ENCODE assay signal across 8 mouse cellular contexts in the genomic region with DNA sequence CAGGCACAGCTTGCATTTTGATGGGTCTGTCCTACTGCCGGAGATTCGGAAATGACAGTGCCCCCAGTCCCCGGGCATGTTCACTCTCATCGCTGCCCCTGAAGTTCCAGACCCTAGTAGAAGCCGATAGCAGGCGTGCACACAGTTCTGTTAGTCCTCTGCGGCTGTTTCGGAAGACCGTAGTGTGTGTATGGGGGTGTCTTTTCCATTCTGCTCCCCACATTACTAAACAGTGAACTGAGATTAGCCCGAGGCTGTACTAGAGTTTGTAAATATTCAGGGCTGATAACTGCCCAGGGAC. TPM values are rescaled to one million over a fixed set of nuclear protein-coding genes. Genes with fewer than 3 reads are reported as not detected.
DNase-seq lines count a peak whose midpoint lies in the region; ATAC-seq and TF ChIP-seq lines count a peak whose summit lies in the region.

No protein-coding gene starts in this region.

- TF ChIP-seq CTCF in heart, postnatal 0 days (IDR thresholded peaks at IDR 0.05; ENCODE audit: low read depth) = no peak

- no peak for TF ChIP-seq EP300 in heart, postnatal 0 days (IDR thresholded peaks at IDR 0.05; ENCODE audit: low read depth)

- peaks cover 34% of the 10 kb centered on the region for H3K36me3 ChIP-seq in heart, postnatal 0 days (replicated peaks; ENCODE audit: control insufficient read depth, insufficient read depth, low read length)
- peaks cover 22% of the 10 kb centered on the region for H3K36me3 ChIP-seq in hindbrain, embryonic 12.5 days
- peaks cover 34% of the 10 kb centered on the region for H3K36me3 ChIP-seq in midbrain, embryonic 12.5 days

- peak overlapping the region; percentile 89 for H3K9ac ChIP-seq in heart, postnatal 0 days (replicated peaks; ENCODE audit: low read depth, low read length)
- peak overlapping the region; percentile 79 for H3K9ac ChIP-seq in hindbrain, embryonic 12.5 days
- H3K9ac ChIP-seq in midbrain, embryonic 12.5 days (replicated peaks) = peak overlapping the region; percentile 87

- DNase-seq in heart, postnatal 0 days (ENCODE audit: low spot score) = no peak
- no peak for DNase-seq in heart, adult 18-20 months
- no peak for DNase-seq in embryo, embryonic 10.5 days (ENCODE audit: low spot score)
- no peak for DNase-seq in retina, embryonic 14.5 days (ENCODE audit: low spot score)
- no peak for DNase-seq in gastrocnemius, postnatal 10 days

- 1% methylated on average over 10 of the region's 10 CpGs for WGBS in heart, postnatal 0 days
- 6% methylated on average over 10 of the region's 10 CpGs for WGBS in hindbrain, embryonic 12.5 days
- 4% methylated on average over 10 of the region's 10 CpGs for WGBS in midbrain, embryonic 12.5 days

- no peaks in the 10 kb centered on the region for H3K4me1 ChIP-seq in heart, postnatal 0 days (ENCODE audit: control insufficient read depth, insufficient read depth)
- H3K4me1 ChIP-seq in hindbrain, embryonic 12.5 days = peaks cover 11% of the 10 kb centered on the region
- peaks cover 15% of the 10 kb centered on the region for H3K4me1 ChIP-seq in midbrain, embryonic 12.5 days

- H3K4me3 ChIP-seq in heart, postnatal 0 days (ENCODE audit: low read depth, low read length) = peak overlapping the region; percentile 99
- peak overlapping the region; percentile 99 for H3K4me3 ChIP-seq in hindbrain, embryonic 12.5 days
- peak overlapping the region; percentile 90 for H3K4me3 ChIP-seq in midbrain, embryonic 12.5 days

- peak overlapping the region; percentile 95 for H3K4me2 ChIP-seq in heart, postnatal 0 days (ENCODE audit: low read depth, low read length)
- peak overlapping the region; percentile 97 for H3K4me2 ChIP-seq in hindbrain, embryonic 12.5 days (replicated peaks)
- H3K4me2 ChIP-seq in midbrain, embryonic 12.5 days (replicated peaks) = peak overlapping the region; percentile 99

- H3K27ac ChIP-seq in heart, postnatal 0 days (ENCODE audit: low read depth) = peak overlapping the region; percentile 90
- peak overlapping the region; percentile 79 for H3K27ac ChIP-seq in hindbrain, embryonic 12.5 days
- H3K27ac ChIP-seq in midbrain, embryonic 12.5 days (replicated peaks) = peak overlapping the region; percentile 71

- no peaks in the 10 kb centered on the region for H3K27me3 ChIP-seq in heart, postnatal 0 days (ENCODE audit: control insufficient read depth, insufficient read depth, low read length)
- no peaks in the 10 kb centered on the region for H3K27me3 ChIP-seq in hindbrain, embryonic 12.5 days
- no peaks in the 10 kb centered on the region for H3K27me3 ChIP-seq in midbrain, embryonic 12.5 days

- no peaks in the 10 kb centered on the region for H3K9me3 ChIP-seq in heart, postnatal 0 days (replicated peaks; ENCODE audit: control insufficient read depth, low read length)
- no peaks in the 10 kb centered on the region for H3K9me3 ChIP-seq in hindbrain, embryonic 12.5 days (replicated peaks)
- no peaks in the 10 kb centered on the region for H3K9me3 ChIP-seq in midbrain, embryonic 12.5 days

- ATAC-seq in heart, postnatal 0 days (ENCODE audit: insufficient read depth, low read depth) = 0 out of 2 replicates have a peak, but pooled peaks have one; percentile 6
- peak; percentile 14 for ATAC-seq in activated CD4-positive, CD25-positive, alpha-beta regulatory T cell, adult 4 months
- ATAC-seq in hindbrain, embryonic 12.5 days (ENCODE audit: low FRiP score) = peak; percentile 49; the same call in 1 of the 2 replicates
- ATAC-seq in midbrain, embryonic 12.5 days (ENCODE audit: low FRiP score, low read depth) = peak; percentile 36; the same call in 1 of the 2 replicates

RNA-seq across cellular contexts. Expression of a gene that starts 0.6 kb away (rescaled TPM):
- total RNA-seq in heart, postnatal 0 days (2014; rRNA removed; ENCODE audit: low replicate concordance) = 14.8 and 20.3 TPM in 2 replicates
- polyA plus RNA-seq in heart, postnatal 0 days (2015; fragmentation: Nextera tagmentation; extraction: Ambion mirVana) = 9.8 and 10.2 TPM in 2 replicates
- total RNA-seq in heart, adult 18-20 months (2021) = 10 to 100 TPM; 10.9 to 11.0 TPM
- polyA plus RNA-seq in activated CD4-positive, CD25-positive, alpha-beta regulatory T cell, adult 4 months (2017; shearing (Covaris generic)) = 10 to 100 TPM in 1 of 2 experiments, 1 to 10 TPM in 1; 6.4 to 10.2 TPM
- 39.2 and 42.1 TPM in 2 replicates for polyA plus RNA-seq in hindbrain, embryonic 12.5 days (2016; fragmentation: Nextera tagmentation; extraction: Ambion mirVana)
- 51.8 and 52.7 TPM in 2 replicates for polyA plus RNA-seq in midbrain, embryonic 12.5 days (2016; fragmentation: Nextera tagmentation; extraction: Ambion mirVana)
- 10 to 100 TPM; 11.6 to 14.2 TPM for total RNA-seq in gastrocnemius, postnatal 10 days (2021)

RNA-seq across cellular contexts. Expression of a gene that starts 33.3 kb away (rescaled TPM):
- 34.5 and 48.2 TPM in 2 replicates for total RNA-seq in heart, postnatal 0 days (2014; rRNA removed; ENCODE audit: low replicate concordance)
- polyA plus RNA-seq in heart, postnatal 0 days (2015; fragmentation: Nextera tagmentation; extraction: Ambion mirVana) = 17.1 and 17.2 TPM in 2 replicates
- 10 to 100 TPM; 43.3 to 52.1 TPM for total RNA-seq in heart, adult 18-20 months (2021)
- 1 to 10 TPM in 1 of 2 experiments, under 1 TPM in 1; 0.69 to 2.0 TPM for polyA plus RNA-seq in activated CD4-positive, CD25-positive, alpha-beta regulatory T cell, adult 4 months (2017; shearing (Covaris generic))
- 19.8 and 20.7 TPM in 2 replicates for polyA plus RNA-seq in hindbrain, embryonic 12.5 days (2016; fragmentation: Nextera tagmentation; extraction: Ambion mirVana)
- 18.1 and 21.5 TPM in 2 replicates for polyA plus RNA-seq in midbrain, embryonic 12.5 days (2016; fragmentation: Nextera tagmentation; extraction: Ambion mirVana)
- total RNA-seq in gastrocnemius, postnatal 10 days (2021) = 10 to 100 TPM; 13.2 to 13.3 TPM

RNA-seq across cellular contexts. Expression of a gene that starts 55.1 kb away (rescaled TPM):
- total RNA-seq in heart, postnatal 0 days (2014; rRNA removed; ENCODE audit: low replicate concordance) = 180 and 491 TPM in 2 replicates
- polyA plus RNA-seq in heart, postnatal 0 days (2015; fragmentation: Nextera tagmentation; extraction: Ambion mirVana) = 120 and 149 TPM in 2 replicates
- 100 to 1,000 TPM; 385 to 423 TPM for total RNA-seq in heart, adult 18-20 months (2021)
- under 1 TPM in 1 of 2 experiments, not detected in 1; 0.48 TPM for polyA plus RNA-seq in activated CD4-positive, CD25-positive, alpha-beta regulatory T cell, adult 4 months (2017; shearing (Covaris generic))
- polyA plus RNA-seq in hindbrain, embryonic 12.5 days (2016; fragmentation: Nextera tagmentation; extraction: Ambion mirVana) = 9.8 and 47.5 TPM in 2 replicates
- 0.88 and 1.2 TPM in 2 replicates for polyA plus RNA-seq in midbrain, embryonic 12.5 days (2016; fragmentation: Nextera tagmentation; extraction: Ambion mirVana)
- total RNA-seq in gastrocnemius, postnatal 10 days (2021) = over 10,000 TPM; 50,548 to 53,307 TPM
